Mouse (Mus musculus): ENCODE measurements at regions not wholly inside any gene's neighbourhood (a gene's known extent, or its start where the extent isn't known, plus 50 kb on each side); places are given as distances from the start of the nearest gene placed in this dataset.

- TF ChIP-seq POLR2A (IDR thresholded peaks at IDR 0.05; ENCODE audit: low read depth, low read length) (no peak), CTCF (IDR thresholded peaks at IDR 0.05; ENCODE audit: extremely low read depth, insufficient read depth, insufficient read length, insufficient replicate concordance) (no peak)
Observed at GRCm38 (mm10) chr5:76078485-76078884, 61.6 kb upstream of the Srd5a3 start.

Measured in spleen, adult 2 months (tissue).